Comparison of ENCODE assay signal across 7 mouse cellular contexts in the genomic region with DNA sequence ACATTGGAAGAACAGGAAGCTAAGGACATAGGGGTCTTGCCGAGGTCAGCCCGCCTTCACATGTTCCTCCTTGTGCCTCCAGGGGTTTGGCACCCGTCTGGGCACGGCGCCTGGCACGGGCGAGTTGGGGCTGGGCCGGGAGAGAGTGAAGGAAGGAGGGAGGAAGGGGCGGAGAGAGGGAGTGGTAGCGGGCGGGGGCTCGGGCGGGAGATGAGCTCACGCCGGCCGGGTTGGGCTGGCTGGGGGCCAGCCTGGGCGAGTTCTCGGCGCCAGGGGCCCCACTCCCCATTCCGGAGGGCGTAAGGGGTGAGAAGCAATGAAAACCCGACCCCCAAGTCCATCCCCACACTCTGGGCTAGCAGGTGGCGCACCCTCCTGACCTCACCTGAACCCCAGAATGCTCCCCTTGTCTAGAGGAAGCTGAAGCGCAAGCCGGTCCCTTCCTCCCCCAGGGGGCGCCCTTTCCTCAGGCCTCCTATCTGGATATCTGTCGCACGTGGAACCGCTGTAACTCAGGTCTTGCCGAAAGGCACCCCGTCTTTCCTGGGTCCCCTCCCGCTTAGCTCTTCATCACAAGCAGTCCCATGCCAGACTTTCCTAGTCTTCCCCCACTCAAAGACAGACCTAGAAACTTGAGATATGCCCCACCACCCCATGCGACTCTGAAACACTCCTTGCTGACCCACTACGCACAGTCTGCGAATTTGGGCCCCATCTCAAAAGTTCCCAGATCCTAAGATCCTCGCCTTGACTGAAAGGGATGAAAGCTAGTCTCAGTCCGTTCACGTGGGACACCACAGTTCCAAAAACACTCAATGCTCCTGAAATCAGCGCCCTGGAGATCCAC. TPM values are rescaled to one million over a fixed set of nuclear protein-coding genes. Genes with fewer than 3 reads are reported as not detected.
DNase-seq lines count a peak whose midpoint lies in the region; ATAC-seq lines count a peak whose summit lies in the region.

No protein-coding gene starts in this region.

- peak overlapping the region; percentile 87 for H3K9ac ChIP-seq in intestine, embryonic 15.5 days
- peak overlapping the region; percentile 60 for H3K9ac ChIP-seq in limb, embryonic 12.5 days (replicated peaks)
- peak overlapping the region; percentile 48; the same call in 1 of the 2 replicates for H3K9ac ChIP-seq in midbrain, embryonic 14.5 days (replicated peaks; ENCODE audit: low read length)

- peak; percentile 87 to 96 for DNase-seq in adrenal gland, adult (ENCODE audit: inconsistent age in 2 of 2, low spot score in 1 of 2)
- DNase-seq in cerebellum, postnatal 4 days (ENCODE audit: low spot score in 2 of 2): peak; percentile 67 to 77
- DNase-seq in gastrocnemius, postnatal 36 days: peak; percentile 88 to 91
- DNase-seq in midbrain, embryonic 14.5 days: peak; percentile 85
- peak; percentile 75 to 94 for DNase-seq in spleen, adult 18-20 months

- peak overlapping the region; percentile 64 for H3K4me3 ChIP-seq in intestine, embryonic 15.5 days (replicated peaks)
- peak overlapping the region; percentile 50 for H3K4me3 ChIP-seq in limb, embryonic 12.5 days (replicated peaks)
- peak overlapping the region; percentile 41 for H3K4me3 ChIP-seq in midbrain, embryonic 14.5 days (replicated peaks; ENCODE audit: low read depth, low read length)

- WGBS in intestine, embryonic 15.5 days: 2% methylated on average over 37 of the region's 39 CpGs
- 1% methylated on average over 33 of the region's 39 CpGs for WGBS in limb, embryonic 12.5 days
- 1% methylated on average over 38 of the region's 39 CpGs for WGBS in midbrain, embryonic 14.5 days

- no peaks in the 10 kb centered on the region for H3K9me3 ChIP-seq in intestine, embryonic 15.5 days
- H3K9me3 ChIP-seq in limb, embryonic 12.5 days: no peaks in the 10 kb centered on the region
- H3K9me3 ChIP-seq in midbrain, embryonic 14.5 days (ENCODE audit: control insufficient read depth, low read length): no peaks in the 10 kb centered on the region

- intact Hi-C loops in gastrocnemius, postnatal 36 days (cut with DNase I): loop anchor here (10.0 kb wide), 1 partner anchor 352 kb away; a partner anchor contains a TSS

- H3K4me1 ChIP-seq in intestine, embryonic 15.5 days (replicated peaks): peaks cover 63% of the 10 kb centered on the region
- H3K4me1 ChIP-seq in limb, embryonic 12.5 days (replicated peaks): peaks cover 62% of the 10 kb centered on the region
- H3K4me1 ChIP-seq in midbrain, embryonic 14.5 days (ENCODE audit: control insufficient read depth, insufficient read depth, low read length): peaks cover 28% of the 10 kb centered on the region; the same call in 1 of the 2 replicates

- peak overlapping the region; percentile 91 for H3K27ac ChIP-seq in intestine, embryonic 15.5 days
- no peak overlapping the region for H3K27ac ChIP-seq in limb, embryonic 12.5 days
- H3K27ac ChIP-seq in midbrain, embryonic 14.5 days (replicated peaks; ENCODE audit: low read depth, low read length): no peak overlapping the region

- peaks cover 50% of the 10 kb centered on the region for H3K27me3 ChIP-seq in intestine, embryonic 15.5 days (replicated peaks)
- peaks cover 92% of the 10 kb centered on the region for H3K27me3 ChIP-seq in limb, embryonic 12.5 days
- peaks cover 95% of the 10 kb centered on the region for H3K27me3 ChIP-seq in midbrain, embryonic 14.5 days (ENCODE audit: control insufficient read depth, insufficient read depth, low read length)

- H3K4me2 ChIP-seq in intestine, embryonic 15.5 days (replicated peaks): peak overlapping the region; percentile 92
- peak overlapping the region; percentile 93 for H3K4me2 ChIP-seq in limb, embryonic 12.5 days
- peak overlapping the region; percentile 83 for H3K4me2 ChIP-seq in midbrain, embryonic 14.5 days (ENCODE audit: low read length)

- ATAC-seq in intestine, embryonic 15.5 days: peak; percentile 15; the same call in 1 of the 2 replicates
- no peak for ATAC-seq in limb, embryonic 12.5 days (ENCODE audit: insufficient number of reproducible peaks, insufficient read depth, low FRiP score, low TSS enrichment, low read depth)
- no peak for ATAC-seq in midbrain, embryonic 14.5 days (ENCODE audit: low FRiP score, low TSS enrichment)

- no peaks in the 10 kb centered on the region for H3K36me3 ChIP-seq in intestine, embryonic 15.5 days
- no peaks in the 10 kb centered on the region for H3K36me3 ChIP-seq in limb, embryonic 12.5 days
- no peaks in the 10 kb centered on the region for H3K36me3 ChIP-seq in midbrain, embryonic 14.5 days (ENCODE audit: control insufficient read depth, insufficient read depth, low read length)

RNA-seq across cellular contexts. Expression of a gene that starts 4.9 kb away (rescaled TPM):
- total RNA-seq in gastrocnemius, postnatal 36 days (2021): 10 to 100 TPM; 62.1 to 65.3 TPM
- 75.9 and 92.8 TPM in 2 replicates for polyA plus RNA-seq in intestine, embryonic 15.5 days (2015; fragmentation: Nextera tagmentation; extraction: Ambion mirVana)
- polyA plus RNA-seq in limb, embryonic 12.5 days (2016; fragmentation: Nextera tagmentation; extraction: Ambion mirVana): 15.2 and 15.8 TPM in 2 replicates
- 6.4 and 7.4 TPM in 2 replicates for polyA plus RNA-seq in midbrain, embryonic 14.5 days (2014; fragmentation: Nextera tagmentation; extraction: Ambion mirVana)

RNA-seq across cellular contexts. Expression of a gene that starts 23.2 kb away (rescaled TPM):
- total RNA-seq in gastrocnemius, postnatal 36 days (2021): 1 to 10 TPM; 1.7 to 2.1 TPM
- polyA plus RNA-seq in intestine, embryonic 15.5 days (2015; fragmentation: Nextera tagmentation; extraction: Ambion mirVana): 35.0 and 35.5 TPM in 2 replicates
- polyA plus RNA-seq in limb, embryonic 12.5 days (2016; fragmentation: Nextera tagmentation; extraction: Ambion mirVana): 59.5 and 59.9 TPM in 2 replicates
- polyA plus RNA-seq in midbrain, embryonic 14.5 days (2014; fragmentation: Nextera tagmentation; extraction: Ambion mirVana): 50.4 and 52.5 TPM in 2 replicates

RNA-seq across cellular contexts. Expression of a gene that starts 24.6 kb away (rescaled TPM):
- total RNA-seq in gastrocnemius, postnatal 36 days (2021): not detected
- 1.8 TPM in 1 of 2 replicates, not detected in the other for polyA plus RNA-seq in intestine, embryonic 15.5 days (2015; fragmentation: Nextera tagmentation; extraction: Ambion mirVana)
- 0.42 TPM in 1 of 2 replicates, not detected in the other for polyA plus RNA-seq in limb, embryonic 12.5 days (2016; fragmentation: Nextera tagmentation; extraction: Ambion mirVana)
- not detected in 2 replicates for polyA plus RNA-seq in midbrain, embryonic 14.5 days (2014; fragmentation: Nextera tagmentation; extraction: Ambion mirVana)
